Mouse (Mus musculus): Measurements from ENCODE around the gene Gm2a. TPM values are rescaled to one million over a fixed set of nuclear protein-coding genes. Genes with fewer than 3 reads are reported as not detected.
A peak's percentile ranks its signal among the peaks of the same experiment; 100 is the strongest.

Gm2a gene
- total and polyA plus RNA-seq, 2 experiments from 2014 or later: 46.4 to 50.0 TPM

DNA sequence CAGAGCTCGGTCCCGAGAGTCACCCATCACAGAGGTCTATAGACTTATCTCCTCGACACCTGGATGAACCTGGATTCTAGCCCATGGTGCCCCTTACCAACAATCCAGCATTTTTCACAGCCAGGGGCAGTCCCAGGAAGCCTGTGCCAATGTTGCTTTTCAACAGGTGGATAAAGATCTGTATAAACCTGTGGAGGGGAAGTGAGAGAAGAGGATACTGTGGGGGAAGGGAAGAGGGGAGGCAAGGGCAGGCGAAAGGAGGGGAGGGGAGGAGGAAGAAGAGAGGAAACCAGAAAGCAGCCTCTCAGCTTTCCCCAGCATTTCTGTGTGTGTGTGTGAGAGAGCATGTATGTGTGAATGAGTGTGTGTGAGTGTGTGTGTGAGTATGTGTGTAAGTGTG is 50.5 kb downstream of the Gm2a start:
- Histone ChIP-seq H3K9ac (replicated peaks; ENCODE audit: low read length, poor library complexity, severe bottlenecking) (no peak overlapping the region), H3K27me3 (ENCODE audit: insufficient read depth, low read length) (no peaks in the 10 kb centered on the region), H3K36me3 (ENCODE audit: insufficient read depth, low read length) (no peaks in the 10 kb centered on the region), H3K4me3 (ENCODE audit: low read depth, low read length) (no peak overlapping the region), H3K27ac (ENCODE audit: low read depth, low read length) (no peak overlapping the region), H3K4me1 (ENCODE audit: insufficient read depth, low read length) (no peaks in the 10 kb centered on the region), H3K9me3 (ENCODE audit: low read length) (no peaks in the 10 kb centered on the region), H3K4me2 (ENCODE audit: low read depth, low read length, poor library complexity, severe bottlenecking) (no peak overlapping the region)
- no peak for TF ChIP-seq CTCF (IDR thresholded peaks at IDR 0.05)
- ATAC-seq (ENCODE audit: low FRiP score) (no peak), DNase-seq (ENCODE audit: low spot score) (no peak)
- 89% methylated on average over 4 of the region's 4 CpGs for WGBS

- H3K9ac ChIP-seq (replicated peaks; ENCODE audit: low read length, poor library complexity, severe bottlenecking): no peak within 1 kb of the TSS
- H3K4me1 ChIP-seq (ENCODE audit: insufficient read depth, low read length): no peaks in the 10 kb centered on the region
- DNase-seq (ENCODE audit: low spot score) (no peak), ATAC-seq (ENCODE audit: low FRiP score) (no peak)
- no peak within 1 kb of the TSS for H3K27ac ChIP-seq (ENCODE audit: low read depth, low read length)
- no peaks in the 10 kb centered on the region for H3K9me3 ChIP-seq (ENCODE audit: low read length)
- no peaks in the 10 kb centered on the region for H3K27me3 ChIP-seq (ENCODE audit: insufficient read depth, low read length)
- H3K36me3 ChIP-seq (ENCODE audit: insufficient read depth, low read length): no peaks in the 10 kb centered on the region
- no peak within 1 kb of the TSS for H3K4me2 ChIP-seq (ENCODE audit: low read depth, low read length, poor library complexity, severe bottlenecking)
- 82% methylated on average over 3 of the region's 3 CpGs for whole genome bisulfite sequencing
- H3K4me3 ChIP-seq (ENCODE audit: low read depth, low read length): no peak within 1 kb of the TSS
- no peak for TF ChIP-seq CTCF (IDR thresholded peaks at IDR 0.05)
Observed at GRCm38 (mm10) chr11:55151608-55152007, 53.7 kb downstream of the Gm2a start, which contains the start of gene Slc36a3. Gene Slc36a3, minus strand, starts transcription at chr11:55151708.

- no peak overlapping the region for H3K27ac ChIP-seq (ENCODE audit: low read depth, low read length)
- H3K9ac ChIP-seq (replicated peaks; ENCODE audit: low read length, poor library complexity, severe bottlenecking): no peak overlapping the region
- ATAC-seq (ENCODE audit: low FRiP score): no peak
- H3K4me1 ChIP-seq (ENCODE audit: insufficient read depth, low read length): no peaks in the 10 kb centered on the region
- 72% methylated on average over 3 of the region's 3 CpGs for WGBS
- H3K9me3 ChIP-seq (ENCODE audit: low read length): no peaks in the 10 kb centered on the region
- TF ChIP-seq CTCF (IDR thresholded peaks at IDR 0.05): no peak
- no peaks in the 10 kb centered on the region for H3K36me3 ChIP-seq (ENCODE audit: insufficient read depth, low read length)
- H3K27me3 ChIP-seq (ENCODE audit: insufficient read depth, low read length): no peaks in the 10 kb centered on the region
- no peak overlapping the region for H3K4me2 ChIP-seq (ENCODE audit: low read depth, low read length, poor library complexity, severe bottlenecking)
- no peak for DNase-seq (ENCODE audit: low spot score)
- H3K4me3 ChIP-seq (ENCODE audit: low read depth, low read length): no peak overlapping the region
Observed at GRCm38 (mm10) chr11:55154398-55155069, 56.6 kb downstream of the Gm2a start.

GRCm38 (mm10) chr11:55155070-55155421 is 57.1 kb downstream of the Gm2a start:
- H3K9me3 ChIP-seq (ENCODE audit: low read length): no peaks in the 10 kb centered on the region
- H3K4me1 ChIP-seq (ENCODE audit: insufficient read depth, low read length): no peaks in the 10 kb centered on the region
- H3K27me3 ChIP-seq (ENCODE audit: insufficient read depth, low read length): no peaks in the 10 kb centered on the region
- DNase-seq (ENCODE audit: low spot score) (no peak), ATAC-seq (ENCODE audit: low FRiP score) (no peak)
- no peak overlapping the region for H3K27ac ChIP-seq (ENCODE audit: low read depth, low read length)
- H3K36me3 ChIP-seq (ENCODE audit: insufficient read depth, low read length): no peaks in the 10 kb centered on the region
- TF ChIP-seq CTCF (IDR thresholded peaks at IDR 0.05): no peak
- H3K4me3 ChIP-seq (ENCODE audit: low read depth, low read length): no peak overlapping the region
- H3K4me2 ChIP-seq (ENCODE audit: low read depth, low read length, poor library complexity, severe bottlenecking): no peak overlapping the region
- H3K9ac ChIP-seq (replicated peaks; ENCODE audit: low read length, poor library complexity, severe bottlenecking): no peak overlapping the region
- WGBS: 88% methylated on average over 6 of the region's 6 CpGs

DNA sequence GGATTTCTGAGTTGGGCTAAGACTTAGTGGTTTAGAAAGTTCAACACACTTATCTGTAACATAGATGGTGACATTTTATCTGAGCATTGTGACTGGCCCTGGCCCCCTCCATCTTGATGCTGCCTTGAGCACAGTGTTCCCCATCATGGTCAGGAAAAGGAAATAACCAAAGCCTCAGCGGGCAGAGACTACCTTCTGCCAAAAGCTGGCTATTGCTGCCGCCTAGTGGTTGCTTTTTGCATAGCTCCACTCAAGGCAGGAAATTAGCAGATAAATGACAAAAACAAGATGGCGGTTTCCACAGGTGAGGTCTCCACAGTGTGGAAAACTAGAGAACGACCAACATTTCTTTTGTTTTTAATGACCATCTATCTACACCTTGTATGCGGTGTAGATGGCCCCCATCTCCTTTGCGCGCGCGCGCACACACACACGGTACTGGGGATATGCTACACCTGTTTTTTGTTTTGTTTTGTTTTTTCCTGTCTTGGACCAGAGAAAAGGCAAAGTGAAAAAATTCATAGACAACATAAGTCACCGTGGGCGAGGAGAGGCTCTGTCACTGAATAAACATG is 61.0 kb downstream of the Gm2a start:
- H3K4me3 ChIP-seq (ENCODE audit: low read depth, low read length): no peak overlapping the region
- no peak for ATAC-seq (ENCODE audit: low FRiP score)
- H3K36me3 ChIP-seq (ENCODE audit: insufficient read depth, low read length): no peaks in the 10 kb centered on the region
- DNase-seq (ENCODE audit: low spot score): peak; percentile 79
- H3K27me3 ChIP-seq (ENCODE audit: insufficient read depth, low read length): no peaks in the 10 kb centered on the region
- peak; percentile 92 for TF ChIP-seq CTCF (IDR thresholded peaks at IDR 0.05)
- no peaks in the 10 kb centered on the region for H3K4me1 ChIP-seq (ENCODE audit: insufficient read depth, low read length)
- no peak overlapping the region for H3K27ac ChIP-seq (ENCODE audit: low read depth, low read length)
- H3K4me2 ChIP-seq (ENCODE audit: low read depth, low read length, poor library complexity, severe bottlenecking): no peak overlapping the region
- no peaks in the 10 kb centered on the region for H3K9me3 ChIP-seq (ENCODE audit: low read length)
- WGBS: 54% methylated on average over 13 of the region's 13 CpGs
- H3K9ac ChIP-seq (replicated peaks; ENCODE audit: low read length, poor library complexity, severe bottlenecking): no peak overlapping the region

Other genes starting within 250 kb of the Gm2a start
- gene Lyrm7, start 237.2 kb upstream of the Gm2a start, total RNA-seq (2014; rRNA removed): 3.2 and 5.2 TPM in 2 replicates
- 7.9 and 8.8 TPM in 2 replicates for gene Lyrm7, start 237.2 kb upstream of the Gm2a start, polyA plus RNA-seq (2015; fragmentation: Nextera tagmentation; extraction: Ambion mirVana)
- 475 and 586 TPM in 2 replicates for gene Hint1, start 231.7 kb upstream of the Gm2a start, total RNA-seq (2014; rRNA removed)
- 1,006 and 1,130 TPM in 2 replicates for gene Hint1, start 231.7 kb upstream of the Gm2a start, polyA plus RNA-seq (2015; fragmentation: Nextera tagmentation; extraction: Ambion mirVana)
- 14.6 and 23.1 TPM in 2 replicates for gene Gpx3, start 195.7 kb upstream of the Gm2a start, total RNA-seq (2014; rRNA removed)
- 69.3 and 70.3 TPM in 2 replicates for gene Gpx3, start 195.7 kb upstream of the Gm2a start, polyA plus RNA-seq (2015; fragmentation: Nextera tagmentation; extraction: Ambion mirVana)
- 19.2 and 20.9 TPM in 2 replicates for gene Tnip1, start 135.2 kb upstream of the Gm2a start, total RNA-seq (2014; rRNA removed)
- gene Tnip1, start 135.2 kb upstream of the Gm2a start, polyA plus RNA-seq (2015; fragmentation: Nextera tagmentation; extraction: Ambion mirVana): 17.0 and 17.2 TPM in 2 replicates
- gene Anxa6, start 64.7 kb upstream of the Gm2a start, total RNA-seq (2014; rRNA removed): 48.2 and 51.5 TPM in 2 replicates
- gene Anxa6, start 64.7 kb upstream of the Gm2a start, polyA plus RNA-seq (2015; fragmentation: Nextera tagmentation; extraction: Ambion mirVana): 37.6 and 39.3 TPM in 2 replicates
- gene Ccdc69, start 20.0 kb upstream of the Gm2a start, total RNA-seq (2014; rRNA removed): 0.33 and 2.2 TPM in 2 replicates
- 0.39 and 0.52 TPM in 2 replicates for gene Ccdc69, start 20.0 kb upstream of the Gm2a start, polyA plus RNA-seq (2015; fragmentation: Nextera tagmentation; extraction: Ambion mirVana)
- gene Slc36a3, start 53.6 kb downstream of the Gm2a start, total RNA-seq (2014; rRNA removed): not detected in 2 replicates
- not detected in 2 replicates for gene Slc36a3, start 53.6 kb downstream of the Gm2a start, polyA plus RNA-seq (2015; fragmentation: Nextera tagmentation; extraction: Ambion mirVana)
- gene Slc36a2, start 87.0 kb downstream of the Gm2a start, total RNA-seq (2014; rRNA removed): 0.27 and 0.61 TPM in 2 replicates
- 0.52 and 0.79 TPM in 2 replicates for gene Slc36a2, start 87.0 kb downstream of the Gm2a start, polyA plus RNA-seq (2015; fragmentation: Nextera tagmentation; extraction: Ambion mirVana)
- 27.6 and 31.8 TPM in 2 replicates for gene Slc36a1, start 106.2 kb downstream of the Gm2a start, total RNA-seq (2014; rRNA removed)
- 2.5 and 2.8 TPM in 2 replicates for gene Slc36a1, start 106.2 kb downstream of the Gm2a start, polyA plus RNA-seq (2015; fragmentation: Nextera tagmentation; extraction: Ambion mirVana)
- 1.1 and 4.2 TPM in 2 replicates for gene Fat2, start 238.4 kb downstream of the Gm2a start, total RNA-seq (2014; rRNA removed)
- 0.04 TPM in 2 replicates for gene Fat2, start 238.4 kb downstream of the Gm2a start, polyA plus RNA-seq (2015; fragmentation: Nextera tagmentation; extraction: Ambion mirVana)